Mouse (Mus musculus) CH12.LX (cell line): ENCODE measurements around the gene Tada2b. TPM values are rescaled to one million over a fixed set of nuclear protein-coding genes. Genes with fewer than 3 reads are reported as not detected.

Source experiments
- DNase-seq: peaks from one replicate; pipeline ENCODE4 v3.0.0-alpha.2; 2013; ENCODE audit errors: extremely low read depth
- H3K27ac ChIP-seq: 2 replicates; pipeline ENCODE4 v1.5.1; 2012; ENCODE audit warnings: low read depth, mild to moderate bottlenecking, control low read depth, moderate library complexity; ENCODE audit not compliant: insufficient read depth
- H3K27me3 ChIP-seq: replicated peaks from 2 replicates; pipeline ENCODE3; 2012; ENCODE audit warnings: inconsistent platforms
- H3K36me3 ChIP-seq, 2 experiments: replicated peaks in 1 of 2; 2 replicates each; pipeline versions ENCODE3 to v1.6.1; 2012; ENCODE audit warnings: inconsistent platforms in 1 of 2, low read length in 1 of 2, mild to moderate bottlenecking in 1 of 2, mixed read lengths in 1 of 2, moderate library complexity in 1 of 2; ENCODE audit not compliant: control insufficient read depth in 1 of 2, insufficient read depth in 1 of 2
- H3K4me1 ChIP-seq, 2 experiments: 2 replicates each; pipeline ENCODE4 v1.6.1; 2012; ENCODE audit warnings: inconsistent platforms in 1 of 2, moderate library complexity in 1 of 2; ENCODE audit not compliant: insufficient read depth in 2 of 2, control insufficient read depth in 1 of 2
- H3K4me2 ChIP-seq: 2 replicates; pipeline ENCODE4 v1.6.1; 2012; ENCODE audit warnings: low read depth, mild to moderate bottlenecking, control low read depth; ENCODE audit not compliant: poor library complexity, insufficient read depth, severe bottlenecking
- H3K4me3 ChIP-seq, 3 experiments: fragments of 150-350 bp in 1 of 3; sonication (generic) in 1 of 3; replicated peaks in 1 of 3; 2 replicates each; pipeline versions ENCODE3 to v1.5.1; 2011 to 2012; ENCODE audit warnings: low read depth in 2 of 3, low read length in 2 of 3, mild to moderate bottlenecking in 2 of 3, moderate library complexity in 2 of 3, control low read depth in 1 of 3, improper control_type of control experiment in 1 of 3, inconsistent platforms in 1 of 3, mixed read lengths in 1 of 3; ENCODE audit not compliant: poor library complexity in 1 of 3
- H3K79me2 ChIP-seq: replicated peaks from 2 replicates; pipeline ENCODE4 v1.6.1; 2012; ENCODE audit warnings: mild to moderate bottlenecking, moderate library complexity; ENCODE audit not compliant: control insufficient read depth, poor library complexity, insufficient read depth, severe bottlenecking; ENCODE audit errors: extremely low read depth
- H3K9ac ChIP-seq: 2 replicates; pipeline ENCODE4 v1.6.1; 2012; ENCODE audit warnings: low read depth, mild to moderate bottlenecking, control low read depth, moderate library complexity; ENCODE audit not compliant: insufficient read depth
- H3K9me3 ChIP-seq: replicated peaks from 2 replicates; pipeline ENCODE3; 2012; ENCODE audit warnings: low read length, inconsistent platforms, mixed read lengths
- BHLHE40 ChIP-seq: IDR thresholded peaks from 2 replicates; pipeline ENCODE4 v1.6.1; 2011; ENCODE audit warnings: mild to moderate bottlenecking, low read depth, low read length, improper control_type of control experiment
- CHD2 ChIP-seq: IDR thresholded peaks from 2 replicates; pipeline ENCODE4 v1.6.1; 2011; ENCODE audit warnings: low read length, improper control_type of control experiment
- E2F4 ChIP-seq: IDR thresholded peaks from 2 replicates; pipeline ENCODE4 v1.6.1; 2011; ENCODE audit warnings: low read depth, low read length, improper control_type of control experiment; ENCODE audit not compliant: insufficient replicate concordance
- ETS1 ChIP-seq: conservative IDR thresholded peaks from 2 replicates; pipeline ENCODE4 v1.6.1; 2012; ENCODE audit warnings: low read depth, mild to moderate bottlenecking, inconsistent platforms, low read length, improper control_type of control experiment, moderate library complexity
- GABPA ChIP-seq: IDR thresholded peaks from 2 replicates; pipeline ENCODE4 v1.6.1; 2012; ENCODE audit warnings: low read depth, low read length, improper control_type of control experiment, inconsistent platforms; ENCODE audit not compliant: insufficient replicate concordance
- JUN ChIP-seq: IDR thresholded peaks from 2 replicates; pipeline ENCODE4 v1.6.1; 2011; ENCODE audit warnings: low read depth, mild to moderate bottlenecking, low read length, improper control_type of control experiment, moderate library complexity; ENCODE audit not compliant: insufficient read depth
- MAX ChIP-seq: IDR thresholded peaks from 2 replicates; pipeline ENCODE4 v1.6.1; 2011; ENCODE audit warnings: low read length, improper control_type of control experiment
- MAZ ChIP-seq: IDR thresholded peaks from 2 replicates; pipeline ENCODE4 v1.6.1; 2012; ENCODE audit warnings: low read depth, mild to moderate bottlenecking, inconsistent platforms, low read length, improper control_type of control experiment, moderate library complexity
- MXI1 ChIP-seq: IDR thresholded peaks from 2 replicates; pipeline ENCODE4 v1.6.1; 2011; ENCODE audit warnings: mild to moderate bottlenecking, low read depth, low read length, improper control_type of control experiment
- NRF1 ChIP-seq: IDR thresholded peaks from 2 replicates; pipeline ENCODE4 v1.6.1; 2014; ENCODE audit warnings: low read depth, mild to moderate bottlenecking, inconsistent platforms, low read length, improper control_type of control experiment, moderate library complexity
- POLR2A ChIP-seq: IDR thresholded peaks from 2 replicates; pipeline ENCODE4 v1.6.1; 2011; ENCODE audit warnings: low read depth, mild to moderate bottlenecking, improper control_type of control experiment, low read length
- POLR2AphosphoS2 ChIP-seq: IDR thresholded peaks from 2 replicates; pipeline ENCODE4 v1.6.1; 2011; ENCODE audit warnings: low read depth, low read length, improper control_type of control experiment
- RAD21 ChIP-seq: IDR thresholded peaks from 2 replicates; pipeline ENCODE4 v1.6.1; 2011; ENCODE audit warnings: low read depth, mild to moderate bottlenecking, low read length, improper control_type of control experiment, moderate library complexity
- RCOR1 ChIP-seq: conservative IDR thresholded peaks from 2 replicates; pipeline ENCODE4 v1.6.1; 2012; ENCODE audit warnings: low read depth, mild to moderate bottlenecking, inconsistent platforms, low read length, improper control_type of control experiment
- SIN3A ChIP-seq: IDR thresholded peaks from 2 replicates; pipeline ENCODE4 v1.6.1; 2012; ENCODE audit warnings: low read length, improper control_type of control experiment, inconsistent platforms
- UBTF ChIP-seq: IDR thresholded peaks from 2 replicates; pipeline ENCODE4 v1.6.1; 2012; ENCODE audit warnings: low read depth, mild to moderate bottlenecking, inconsistent platforms, low read length, improper control_type of control experiment, moderate library complexity
- ZC3H11A ChIP-seq: IDR thresholded peaks from 2 replicates; pipeline ENCODE4 v1.6.1; 2012; ENCODE audit warnings: low read depth, mild to moderate bottlenecking, inconsistent platforms, low read length, improper control_type of control experiment
- ZMIZ1 ChIP-seq: IDR thresholded peaks from 2 replicates; pipeline ENCODE4 v1.6.1; 2012; ENCODE audit warnings: low read depth, mild to moderate bottlenecking, inconsistent platforms, low read length, improper control_type of control experiment
- dilution Hi-C: fragments of 300-500 bp; cut with MboI; formaldehyde crosslinking; loops from 2 replicates; pipeline ENCODE4 v1.14.3; 2020; ENCODE audit warnings: low sequenced_read_pairs; ENCODE audit not compliant: extremely low pct_unique_long_range_greater_than_20kb, extremely low pct_ligation_motif_present
- in situ Hi-C: fragments of 300-500 bp; cut with MboI; formaldehyde crosslinking; loops from 3 replicates; pipeline ENCODE4 v1.14.3; 2019; ENCODE audit warnings: low sequenced_read_pairs, low pct_ligation_motif_present, low pct_unique_long_range_greater_than_20kb, mixed read lengths
- polyA plus RNA-seq: library from polyadenylated mRNA; unstranded; fragments of >175 nt; gene quantifications from 2 replicates; pipeline ENCODE4 v1.2.1, GENCODE M21; 2012; ENCODE audit warnings: low read depth; ENCODE audit not compliant: insufficient read length
- total RNA-seq, 2 experiments: library from RNA; depleted of rRNA; stranded (reverse); fragments of 300-350 nt in 1 of 2; fragments of >200 nt in 1 of 2; gene quantifications; 2 replicates each; pipeline ENCODE4 v1.2.3; 2012 to 2014

The Tada2b gene
- total and polyA plus RNA-seq, 3 experiments = 3.0 to 12.5 (median 4.8) TPM

DNA sequence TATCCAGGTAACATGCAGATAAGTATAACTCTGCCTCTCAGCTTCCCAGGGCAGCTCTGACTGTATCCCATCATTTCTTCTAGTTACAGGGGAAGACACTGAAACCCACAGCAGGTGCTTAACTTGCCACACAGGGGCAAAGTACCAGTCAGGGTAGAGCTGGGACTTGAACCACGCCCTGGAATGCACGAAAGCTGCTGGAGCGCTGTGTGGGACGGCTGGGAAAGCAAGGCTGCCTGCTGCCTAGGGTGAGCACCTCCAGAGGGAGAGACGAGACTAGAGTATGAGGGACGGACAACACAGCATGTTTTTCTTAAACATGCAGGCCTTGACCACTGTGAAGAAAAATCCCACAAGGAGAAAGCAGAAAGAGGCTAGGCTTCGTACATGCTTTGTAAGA, 21.1 kb upstream of the Tada2b start:
- H3K9me3 ChIP-seq = no peaks in the 10 kb centered on the region
- TF ChIP-seq POLR2AphosphoS2 (no peak), E2F4 (no peak), MAX (no peak), BHLHE40 (no peak), ETS1 (no peak), UBTF (no peak), NRF1 (no peak), JUN (no peak), ZC3H11A (no peak), CHD2 (no peak), ZMIZ1 (no peak), GABPA (no peak)
- H3K27me3 ChIP-seq = no peaks in the 10 kb centered on the region
- H3K27ac ChIP-seq = no peak overlapping the region
- no peak overlapping the region for H3K4me2 ChIP-seq
- no peak overlapping the region for H3K9ac ChIP-seq
- no peak for DNase-seq
- in situ Hi-C loops (no loop called here), dilution Hi-C loops (no loop called here)
- H3K79me2 ChIP-seq = no peaks in the 10 kb centered on the region
- H3K4me1 ChIP-seq = peaks cover 0 to 7% of the 10 kb centered on the region in 2 experiments; a peak in 1 of 4 replicates
- no peak overlapping the region for H3K4me3 ChIP-seq
- peaks cover 62 to 99% of the 10 kb centered on the region in 2 experiments for H3K36me3 ChIP-seq

DNA sequence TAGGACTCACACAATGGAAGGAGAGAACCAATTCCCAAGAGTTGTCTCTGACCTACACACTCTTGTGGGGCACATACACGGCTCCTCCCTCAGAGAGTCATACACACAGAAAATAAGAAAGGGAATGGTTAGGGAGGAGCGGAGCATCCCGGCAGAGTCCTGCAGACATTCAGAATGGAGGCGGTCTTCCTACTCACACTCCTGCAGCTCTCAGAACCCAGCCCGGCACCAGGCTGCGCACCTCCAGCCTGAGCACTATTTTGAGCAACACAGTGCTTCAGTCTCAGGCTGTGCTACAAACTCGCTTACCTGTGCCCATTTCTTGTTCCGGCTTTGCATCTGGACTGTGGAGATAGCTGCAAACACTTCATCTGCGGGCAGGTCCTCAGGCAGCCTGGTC, 10.6 kb upstream of the Tada2b start:
- Histone ChIP-seq H3K9ac (no peak overlapping the region), H3K36me3 (peaks cover 54 to 78% of the 10 kb centered on the region in 2 experiments)
- dilution Hi-C loops = no loop called here

DNA sequence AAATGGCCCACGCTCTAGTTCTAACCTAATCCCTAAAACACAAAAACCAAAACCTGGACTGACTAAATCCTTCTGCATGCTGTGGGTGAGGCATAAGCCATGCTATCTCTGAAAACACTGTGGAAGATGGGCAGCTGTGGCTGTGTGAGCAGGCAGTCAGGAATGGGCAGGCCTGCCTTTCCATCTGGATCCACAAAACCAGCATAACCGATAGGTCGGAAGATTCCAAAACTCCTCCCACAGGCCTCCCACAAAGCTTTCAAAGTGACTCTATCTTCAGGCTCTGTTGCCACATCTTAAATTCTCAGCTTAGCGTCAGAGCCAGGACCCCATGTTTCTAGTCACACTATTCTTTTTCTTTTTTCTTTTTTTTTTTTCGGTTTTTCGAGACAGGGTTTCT, 9.8 kb upstream of the Tada2b start:
- H3K4me2 ChIP-seq = no peak overlapping the region
- in situ Hi-C loops (no loop called here), dilution Hi-C loops (no loop called here)
- TF ChIP-seq RCOR1 (no peak), JUN (no peak), ZMIZ1 (no peak), SIN3A (no peak), MAZ (no peak), MXI1 (no peak)
- no peak for DNase-seq
- H3K9ac ChIP-seq = no peak overlapping the region
- no peak overlapping the region for H3K27ac ChIP-seq
- H3K36me3 ChIP-seq = peaks cover 48 to 78% of the 10 kb centered on the region in 2 experiments
- no peaks in the 10 kb centered on the region for H3K27me3 ChIP-seq
- H3K4me1 ChIP-seq = peaks cover 0 to 14% of the 10 kb centered on the region in 2 experiments; a peak in 2 of 4 replicates
- no peaks in the 10 kb centered on the region for H3K9me3 ChIP-seq
- H3K79me2 ChIP-seq = no peaks in the 10 kb centered on the region
- no peak overlapping the region for H3K4me3 ChIP-seq

More for the DNA sequence above, 10.6 kb upstream of the Tada2b start:
- no peak for TF ChIP-seq RAD21
- TF ChIP-seq POLR2A = no peak
- Histone ChIP-seq H3K27me3 (no peaks in the 10 kb centered on the region), H3K4me3 (no peak overlapping the region), H3K27ac (no peak overlapping the region), H3K9me3 (no peaks in the 10 kb centered on the region), H3K4me2 (no peak overlapping the region), H3K79me2 (no peaks in the 10 kb centered on the region), H3K4me1 (peaks cover 0 to 11% of the 10 kb centered on the region in 2 experiments; a peak in 1 of 4 replicates)
- in situ Hi-C loops = no loop called here
- no peak for DNase-seq
